Mouse (Mus musculus) urinary bladder, postnatal 25 days (tissue): ENCODE data around the gene Tmcc1.
"Not testable (repeated sequence)": the region's sequence is repeated elsewhere in the genome, so short reads cannot be mapped to it uniquely, and the experiment has no call there.

Source experiments
- DNase-seq: peaks from one replicate; pipeline ENCODE4 v3.0.0; 2022; ENCODE audit warnings: low spot score

The Tmcc1 gene

DNA sequence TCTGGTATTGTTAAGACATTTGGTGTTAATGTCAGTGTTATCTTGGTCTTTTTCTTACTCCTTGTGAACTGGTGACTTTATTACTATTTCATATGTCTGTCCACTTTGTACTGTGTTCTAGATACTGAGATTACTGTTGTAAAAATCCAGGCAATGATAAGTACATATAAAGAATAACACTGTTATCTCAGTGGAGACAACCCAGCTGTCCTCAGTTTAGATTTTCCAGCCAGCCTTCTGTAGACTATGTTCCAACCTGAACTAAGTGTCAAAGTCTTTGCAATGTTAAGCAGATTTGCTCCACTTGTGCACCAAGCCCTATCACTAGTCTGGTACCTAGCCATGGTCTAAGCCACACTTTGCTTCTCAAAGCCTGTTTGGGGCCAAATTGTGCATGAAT lies 118.4 kb downstream of the Tmcc1 start:
- DNase-seq, result no peak

DNA sequence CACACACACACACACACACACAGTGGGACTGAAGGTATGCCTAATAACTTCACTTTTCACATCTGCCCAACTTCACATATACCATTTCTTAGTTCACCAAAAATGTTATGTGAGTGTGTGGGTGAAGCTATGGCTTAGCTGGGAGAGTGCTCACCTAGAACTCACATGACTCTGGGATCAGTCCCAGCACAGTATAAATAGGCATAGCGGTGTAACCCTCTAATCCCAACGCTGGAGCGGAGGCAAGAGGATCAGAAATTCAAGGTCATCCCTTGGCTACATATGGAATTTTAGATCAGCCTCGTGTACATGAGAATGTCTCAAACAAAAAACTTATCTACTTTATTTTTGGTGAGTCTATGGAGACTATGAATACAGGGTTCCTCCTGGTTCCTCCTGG lies 119.7 kb downstream of the Tmcc1 start:
- DNase-seq, result no peak

DNA sequence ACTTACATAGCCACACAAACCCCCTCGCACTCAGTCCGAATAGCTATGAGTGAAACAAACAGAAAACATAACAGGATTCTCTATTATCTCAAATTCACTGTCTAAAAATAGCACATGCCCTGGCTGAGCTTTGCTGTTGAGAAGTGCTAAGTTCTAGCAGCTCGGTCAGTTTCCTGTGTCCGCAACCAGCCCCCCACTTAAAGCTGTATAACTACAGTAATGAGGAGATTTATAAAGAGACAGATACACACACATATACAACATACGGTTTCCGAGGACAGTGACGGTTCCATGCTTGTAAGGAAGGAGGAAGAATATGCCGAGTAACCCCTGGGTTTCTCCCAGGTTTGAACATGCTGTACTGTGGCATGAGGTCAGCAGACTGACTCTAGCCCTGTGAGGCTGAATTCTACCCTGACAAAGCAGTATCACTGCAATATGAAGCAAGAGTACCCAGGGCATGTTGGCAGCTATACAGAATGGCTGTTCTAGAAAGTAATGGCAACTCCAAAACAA lies 120.5 kb downstream of the Tmcc1 start:
- no peak for DNase-seq

DNA sequence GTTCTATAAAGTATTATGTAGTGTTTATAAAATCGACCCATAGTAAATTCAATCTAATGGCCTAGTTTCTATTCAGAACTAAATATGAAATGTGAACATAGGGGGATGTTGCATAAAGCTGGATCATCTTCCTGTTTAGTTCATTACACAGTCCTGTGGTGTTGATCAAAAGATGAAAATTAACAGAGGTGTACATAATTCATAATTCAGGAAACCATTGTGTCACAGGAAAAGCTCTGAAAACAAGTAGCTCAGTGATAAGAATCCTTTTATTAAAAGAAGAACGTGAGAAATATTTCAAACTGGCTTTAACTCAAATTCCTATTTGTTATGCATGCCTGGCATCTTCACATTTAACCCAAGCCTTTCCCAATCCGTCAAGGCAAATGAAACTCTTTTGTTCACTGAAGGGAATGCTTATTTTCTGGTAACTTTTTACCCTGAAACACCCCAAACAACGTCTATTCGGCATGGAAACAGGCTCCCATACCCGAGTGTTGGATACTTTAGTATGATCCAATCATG lies 121.0 kb downstream of the Tmcc1 start:
- DNase-seq, result no peak

DNA sequence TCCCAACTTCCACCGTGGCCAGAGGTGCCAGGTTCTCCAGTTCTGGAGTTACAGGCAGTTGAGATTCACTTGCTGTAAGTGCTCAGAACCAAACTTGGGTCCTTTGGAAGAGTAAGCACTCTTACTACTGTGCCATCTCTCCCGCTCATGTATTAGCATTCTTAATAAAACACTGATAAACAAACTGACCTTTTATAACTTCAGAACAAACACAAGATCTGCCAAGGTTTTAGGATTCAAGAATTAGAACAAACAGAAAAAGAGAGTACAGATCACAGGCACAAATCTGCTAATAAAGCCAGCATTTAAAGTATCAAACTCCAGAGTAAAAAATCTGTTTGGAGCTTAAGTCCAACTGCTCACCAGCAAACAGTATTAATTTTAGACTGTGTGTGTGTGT lies 121.5 kb downstream of the Tmcc1 start:
- DNase-seq, result no peak

GRCm38 (mm10) chr6:116070558-116070957 lies 122.7 kb downstream of the Tmcc1 start:
- no peak for DNase-seq

GRCm38 (mm10) chr6:116063516-116063915 lies 129.8 kb downstream of the Tmcc1 start:
- DNase-seq, result no peak

DNA sequence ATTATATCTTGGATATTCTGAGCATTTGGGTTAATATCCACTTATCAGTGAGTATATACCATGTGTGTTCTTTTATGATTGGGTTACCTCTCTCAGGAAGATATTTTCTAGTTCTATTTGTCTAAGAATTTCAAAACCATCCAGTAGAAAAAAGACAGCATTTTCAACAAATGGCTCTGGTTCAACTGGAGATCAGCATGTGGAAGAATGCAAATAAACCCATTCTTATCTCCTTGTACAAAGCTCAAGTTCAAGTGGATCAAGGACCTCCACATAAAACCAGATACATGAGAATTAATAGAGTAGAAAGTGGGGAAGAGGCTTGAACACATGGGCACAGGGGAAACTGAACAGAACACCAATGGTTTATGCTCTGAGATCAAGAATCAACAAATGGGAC lies 133.7 kb downstream of the Tmcc1 start:
- not testable (repeated sequence) for DNase-seq

- no peak for DNase-seq
Measured at GRCm38 (mm10) chr6:116058541-116059300, 134.6 kb downstream of the Tmcc1 start.

DNA sequence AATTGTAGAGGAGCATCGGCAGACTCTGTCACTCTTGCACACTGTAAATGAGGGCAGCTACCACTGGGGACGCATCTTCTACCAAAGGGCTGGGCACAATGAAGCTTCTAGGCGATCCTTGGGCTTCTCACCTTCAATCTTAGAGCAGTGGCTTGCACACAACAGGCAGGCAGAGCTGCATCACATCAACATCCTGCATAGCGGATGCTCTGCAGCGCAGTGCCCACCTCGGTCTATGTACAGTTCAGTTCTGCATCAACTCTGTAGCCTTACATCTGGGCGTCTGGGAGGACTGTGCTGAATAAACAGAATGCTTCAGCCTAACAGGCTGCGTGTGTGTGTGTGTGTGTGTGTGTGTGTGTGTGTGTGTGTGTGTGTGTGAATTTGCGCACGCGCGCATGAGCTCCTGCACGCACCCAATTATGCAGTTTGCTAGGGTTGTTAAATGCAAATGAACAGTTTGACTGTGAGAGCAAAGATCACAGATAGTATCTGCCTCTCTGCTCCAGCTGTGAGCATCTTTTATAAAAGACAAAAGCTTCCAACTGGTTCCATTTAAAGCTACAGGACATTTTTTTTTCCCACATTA lies 136.5 kb downstream of the Tmcc1 start:
- no peak for DNase-seq

- DNase-seq, result no peak
Measured at GRCm38 (mm10) chr6:116055766-116056165, 137.5 kb downstream of the Tmcc1 start.

DNA sequence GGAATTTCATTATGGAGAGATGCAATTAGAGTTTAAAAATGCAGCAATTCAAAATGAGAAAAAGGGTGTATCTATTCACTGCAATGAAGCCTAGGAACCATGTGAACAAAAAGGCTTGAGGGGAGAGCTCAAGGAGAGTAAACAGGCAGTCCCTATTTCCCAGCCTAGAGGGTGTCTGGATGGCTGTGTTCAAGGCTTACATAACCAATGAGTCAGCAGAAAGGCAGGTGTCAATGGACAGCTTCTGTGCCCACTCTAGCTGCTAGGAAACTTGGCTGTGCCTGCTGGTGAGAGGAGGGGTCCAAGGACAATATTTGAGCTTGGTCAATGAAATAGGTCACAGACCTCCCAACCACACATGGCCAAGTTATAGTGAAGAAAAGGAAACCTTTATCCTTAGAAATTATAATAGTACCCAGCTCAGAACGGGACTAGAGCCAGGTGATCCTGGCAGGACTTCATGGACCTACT lies 138.2 kb downstream of the Tmcc1 start:
- no peak for DNase-seq

DNA sequence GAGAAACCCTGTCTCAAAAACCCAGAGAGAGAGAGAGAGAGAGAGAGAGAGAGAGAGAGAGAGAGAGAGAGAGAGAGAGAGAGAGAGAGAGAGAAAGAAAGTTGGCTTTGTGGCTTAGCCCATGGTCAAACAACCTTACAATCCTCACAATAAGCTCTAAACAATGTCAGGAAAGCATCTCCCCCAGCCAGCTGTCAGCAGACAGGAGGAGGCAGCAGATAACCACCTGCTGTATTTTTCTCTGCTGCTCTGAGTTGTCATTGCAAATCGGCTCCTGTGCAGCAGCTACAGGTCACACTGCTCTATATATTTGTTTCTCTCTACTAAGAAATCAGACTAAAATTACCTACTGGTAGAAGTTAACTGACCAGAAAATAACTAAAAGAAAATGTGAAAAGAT lies 145.4 kb downstream of the Tmcc1 start:
- DNase-seq, result no peak

DNA sequence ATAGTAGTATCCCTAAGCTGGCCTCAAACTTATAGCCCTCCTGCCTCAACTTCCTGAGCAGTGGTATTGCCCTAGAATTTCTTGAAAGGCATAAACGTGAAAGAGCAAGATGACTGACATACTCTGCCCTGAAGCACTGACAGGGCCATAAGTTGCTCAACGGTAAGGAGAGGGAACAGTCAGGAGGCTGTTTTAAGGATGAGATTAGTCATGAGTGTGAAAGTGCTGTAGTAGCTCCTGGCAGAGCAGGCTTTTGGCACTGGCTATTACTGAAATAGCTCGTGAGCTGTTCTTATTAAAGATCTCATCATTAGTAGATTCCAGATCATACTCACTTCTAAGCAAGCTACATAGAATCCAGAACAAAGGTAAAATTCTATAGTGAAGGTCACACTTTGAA lies 145.9 kb downstream of the Tmcc1 start:
- no peak for DNase-seq

GRCm38 (mm10) chr6:116044039-116044438 lies 149.2 kb downstream of the Tmcc1 start:
- no peak for DNase-seq

- DNase-seq, result no peak
Measured at GRCm38 (mm10) chr6:116038222-116038621, 155.1 kb downstream of the Tmcc1 start.

DNA sequence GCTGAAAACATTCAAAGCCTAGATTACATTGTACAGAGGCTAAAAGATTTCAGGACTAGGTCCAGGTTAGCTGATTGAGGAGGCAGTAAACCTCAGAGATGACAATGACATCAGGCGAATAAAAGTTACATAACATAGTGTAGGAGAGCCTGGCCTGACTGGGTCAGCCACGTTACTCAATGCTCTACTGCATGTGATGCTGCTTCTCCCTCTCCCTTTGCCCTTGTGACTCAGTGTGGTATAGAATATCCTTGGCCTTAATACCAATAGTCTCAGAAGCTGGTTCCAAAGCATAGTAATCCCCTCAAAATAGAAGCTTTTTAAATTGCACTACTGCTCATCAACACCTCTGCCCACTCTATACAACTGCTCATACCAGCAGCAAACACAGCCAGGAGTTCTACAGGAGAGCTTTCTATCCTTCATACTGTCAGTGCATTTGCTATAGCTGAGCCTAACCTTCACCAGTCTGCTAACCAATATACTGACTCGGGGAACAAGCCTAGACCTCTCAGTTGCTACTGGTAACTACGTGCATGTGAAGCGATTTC lies 155.9 kb downstream of the Tmcc1 start:
- no peak for DNase-seq

GRCm38 (mm10) chr6:116036555-116036954 lies 156.7 kb downstream of the Tmcc1 start:
- no peak for DNase-seq

DNA sequence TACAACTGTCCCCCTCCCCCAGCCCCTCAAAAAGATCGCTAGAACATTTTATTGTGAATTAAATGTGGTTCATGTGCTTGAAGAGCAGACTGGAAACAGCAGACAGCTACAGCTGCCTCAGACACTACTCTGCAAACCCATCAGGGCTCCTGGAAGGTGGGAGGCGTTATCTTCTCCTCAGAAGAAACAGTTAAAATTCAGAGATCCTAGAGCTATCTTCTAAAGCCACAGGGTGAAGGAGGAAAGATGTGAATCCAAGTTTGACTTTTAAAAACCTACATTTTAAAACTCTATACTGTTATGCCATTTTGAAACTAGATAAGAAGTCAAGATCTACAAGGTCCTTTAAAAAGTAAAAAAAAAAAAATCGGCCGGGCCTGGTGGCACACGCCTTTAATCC lies 162.2 kb downstream of the Tmcc1 start:
- no peak for DNase-seq

- DNase-seq, result no peak
Measured at GRCm38 (mm10) chr6:116024666-116025065, 168.6 kb downstream of the Tmcc1 start.

- no peak for DNase-seq
Measured at GRCm38 (mm10) chr6:116021961-116022485, 171.3 kb downstream of the Tmcc1 start.

DNA sequence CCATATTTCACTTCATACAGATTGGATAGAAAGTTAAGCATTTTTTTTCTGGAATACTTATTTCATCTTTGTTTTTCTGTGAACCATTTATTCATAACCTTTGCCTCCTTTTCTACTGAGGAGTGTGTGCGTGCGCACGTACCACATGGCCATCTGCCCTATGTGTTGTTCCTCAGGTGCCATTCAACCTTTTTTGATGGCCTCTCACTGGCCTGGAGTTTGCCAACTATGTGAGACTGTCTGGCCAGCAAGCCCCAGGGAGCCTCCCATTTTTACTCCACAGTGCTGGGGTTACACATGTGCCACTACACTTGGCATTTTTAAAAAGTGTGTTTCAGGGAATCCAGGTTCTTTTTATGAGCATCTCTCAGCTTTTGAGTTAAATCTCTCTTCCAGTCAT lies 177.4 kb downstream of the Tmcc1 start:
- DNase-seq, result no peak

DNA sequence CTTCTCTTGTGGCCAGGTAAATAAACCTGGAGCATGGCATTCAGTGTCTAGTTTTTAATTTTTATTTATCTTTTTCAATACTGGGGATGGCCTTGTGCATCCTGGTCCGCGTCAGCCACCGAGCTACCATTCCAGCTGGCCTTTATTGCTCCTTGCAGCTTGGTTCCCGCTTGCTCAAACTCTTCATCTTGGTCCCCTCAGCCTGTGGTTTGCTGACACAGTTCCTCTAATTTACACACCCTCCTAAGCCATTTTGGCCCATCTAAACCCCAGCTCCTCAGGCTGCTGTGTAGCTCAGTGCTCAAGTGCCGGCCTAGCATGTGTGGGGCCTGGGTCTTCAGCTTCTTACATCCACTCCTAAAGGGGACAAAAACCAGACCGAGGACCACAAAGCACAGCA lies 179.2 kb downstream of the Tmcc1 start:
- DNase-seq, result no peak
